13 mouse cellular contexts compared by ENCODE assay signal in genomic region chr13:71239782-71240181, GRCm38 (mm10).
"Had no signal": no experiment of that assay in that cellular context is flagged by ENCODE, and none has a peak within 500 bp of the region (broad histone marks: within the 10 kb centered on the region; RNA-seq: fewer than 3 reads in every experiment).

No protein-coding gene starts in this region.

- H3K9ac ChIP-seq: limb, embryonic 13.5 days; liver, embryonic 14.5 days; neural tube, embryonic 15.5 days had no signal

- H3K36me3 ChIP-seq: limb, embryonic 13.5 days; neural tube, embryonic 15.5 days had no signal

- H3K4me3 ChIP-seq: limb, embryonic 13.5 days; myocyte; neural tube, embryonic 15.5 days had no signal

- DNase-seq: kidney, adult 18-20 months; kidney, postnatal 25 days; left cerebral cortex, postnatal 4 days; lung, adult 18-20 months; lung, postnatal 36 days; right cerebral cortex, adult 18-20 months; thymus, adult 18-20 months; thymus, postnatal 14 days had no signal

- H3K27ac ChIP-seq: limb, embryonic 13.5 days; liver, embryonic 14.5 days; neural tube, embryonic 15.5 days had no signal

- H3K9me3 ChIP-seq: limb, embryonic 13.5 days; neural tube, embryonic 15.5 days had no signal

- H3K4me2 ChIP-seq: limb, embryonic 13.5 days; midbrain, embryonic 11.5 days; neural tube, embryonic 15.5 days had no signal

- H3K27me3 ChIP-seq: neural tube, embryonic 15.5 days had no signal

- H3K4me1 ChIP-seq: limb, embryonic 13.5 days; neural tube, embryonic 15.5 days had no signal
